Mouse (Mus musculus) left cerebral cortex, adult 18-20 months (tissue): ENCODE measurements around the gene Rnf207. TPM values are rescaled to one million over a fixed set of nuclear protein-coding genes. Genes with fewer than 3 reads are reported as not detected.

Source experiments
- total RNA-seq, 2 experiments: library from RNA; stranded (reverse); gene quantifications; 2 replicates each; pipeline ENCODE4 v1.2.3; 2021

The Rnf207 gene
- total RNA-seq, 2 experiments from 2014 or later = 18.9 to 20.8 TPM

Other genes with a start within 250 kb of the Rnf207 start
- gene Plekhg5, start 246.5 kb downstream of the Rnf207 start, total RNA-seq = 10 to 100 TPM; 80.0 to 91.9 TPM
- 10 to 100 TPM; 19.0 to 20.7 TPM for gene Tnfrsf25, start 203.1 kb downstream of the Rnf207 start, total RNA-seq
- gene Espn, start 166.6 kb downstream of the Rnf207 start, total RNA-seq = 1 to 10 TPM; 3.0 to 3.4 TPM
- not detected for gene Hes2, start 160.1 kb downstream of the Rnf207 start, total RNA-seq
- gene Acot7, start 140.9 kb downstream of the Rnf207 start, total RNA-seq = 100 to 1,000 TPM; 328 to 345 TPM
- gene Gpr153, start 44.8 kb downstream of the Rnf207 start, total RNA-seq = 10 to 100 TPM; 26.8 to 33.4 TPM
- not detected for gene Hes3, start 27.3 kb downstream of the Rnf207 start, total RNA-seq
- 10 to 100 TPM; 49.8 to 58.4 TPM for gene Icmt, start 21.8 kb downstream of the Rnf207 start, total RNA-seq
- gene Rpl22, start 6.7 kb upstream of the Rnf207 start, total RNA-seq = 100 to 1,000 TPM; 162 to 191 TPM
- 100 to 1,000 TPM; 172 to 179 TPM for gene Chd5, start 19.7 kb upstream of the Rnf207 start, total RNA-seq
- gene Nphp4, start 157.7 kb upstream of the Rnf207 start, total RNA-seq = 10 to 100 TPM; 18.4 to 23.9 TPM
- gene Kcnab2, start 158.9 kb upstream of the Rnf207 start, total RNA-seq = 100 to 1,000 TPM; 382 to 428 TPM